Mouse (Mus musculus): ENCODE measurements around the gene Tnr.

DNA sequence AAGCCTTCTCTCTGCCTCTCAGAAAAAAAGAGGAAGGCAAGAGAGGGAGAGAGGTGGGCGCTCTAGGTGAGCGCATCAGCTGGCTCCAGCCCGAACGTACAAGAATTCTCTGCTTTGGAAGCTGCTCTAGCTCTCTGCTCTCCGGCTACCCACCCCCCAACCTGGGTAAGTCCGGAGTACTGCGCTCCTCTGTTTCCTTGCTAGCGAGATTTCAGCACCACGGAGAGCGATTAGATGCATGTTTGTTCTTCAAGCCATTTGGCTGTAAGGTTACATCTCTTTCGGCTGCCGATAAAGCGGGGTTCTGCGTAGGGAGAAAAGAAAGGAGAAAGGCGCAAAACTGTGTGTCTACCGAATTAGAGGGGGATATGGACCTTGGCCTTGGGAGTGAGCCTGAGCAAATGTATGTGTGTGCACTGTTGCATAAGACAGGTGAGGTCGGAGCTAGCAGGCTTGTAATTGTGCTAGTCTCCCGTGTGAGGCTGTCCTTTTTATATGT is 531 bp downstream of the Tnr start:
- TF ChIP-seq POLR2A (IDR thresholded peaks at IDR 0.05; ENCODE audit: insufficient read depth, low read depth, low read length) (no peak), CTCF (IDR thresholded peaks at IDR 0.05) (no peak)
